Mouse (Mus musculus): ENCODE results near the gene Hspa12a. TPM values are rescaled to one million over a fixed set of nuclear protein-coding genes. Genes with fewer than 3 reads are reported as not detected.
"Not testable (repeated sequence)": the region's sequence is repeated elsewhere in the genome, so short reads cannot be mapped to it uniquely, and the experiment has no call there.

Gene Hspa12a
- total RNA-seq, 2 experiments from 2014 or later = 186 to 192 TPM

DNA sequence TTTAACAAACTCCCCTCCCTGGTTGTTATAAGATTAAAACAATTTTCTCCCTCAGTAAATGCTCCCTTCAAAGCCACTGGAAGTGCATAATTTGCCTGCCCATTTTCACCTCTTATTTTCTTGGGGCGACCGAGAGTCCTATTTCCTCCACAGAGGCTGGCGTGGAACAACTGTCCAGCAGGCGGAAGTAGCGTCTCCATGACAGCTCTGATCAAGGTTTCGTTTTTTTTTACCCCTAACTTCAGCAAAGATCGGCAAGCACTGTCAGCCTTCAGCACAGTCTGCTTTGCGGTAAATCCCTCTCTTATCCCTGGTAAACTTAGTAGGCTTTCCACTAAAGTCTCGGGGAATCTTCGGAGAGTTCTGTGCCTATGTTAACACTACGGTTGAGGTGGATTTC, 24.9 kb downstream of the Hspa12a start:
- DNase-seq (ENCODE audit: extremely low spot score in 1 of 2, low spot score in 2 of 2) = no peak
- intact Hi-C loops (cut with DNase I) = no loop called here

GRCm38 (mm10) chr19:58913301-58913700, 30.2 kb downstream of the Hspa12a start:
- intact Hi-C loops (cut with DNase I) = loop anchor here (2.0 kb wide), 1 partner anchor 292 kb away; no protein-coding TSS in a partner anchor
- no peak for DNase-seq (ENCODE audit: extremely low spot score in 1 of 2, low spot score in 2 of 2)

DNA sequence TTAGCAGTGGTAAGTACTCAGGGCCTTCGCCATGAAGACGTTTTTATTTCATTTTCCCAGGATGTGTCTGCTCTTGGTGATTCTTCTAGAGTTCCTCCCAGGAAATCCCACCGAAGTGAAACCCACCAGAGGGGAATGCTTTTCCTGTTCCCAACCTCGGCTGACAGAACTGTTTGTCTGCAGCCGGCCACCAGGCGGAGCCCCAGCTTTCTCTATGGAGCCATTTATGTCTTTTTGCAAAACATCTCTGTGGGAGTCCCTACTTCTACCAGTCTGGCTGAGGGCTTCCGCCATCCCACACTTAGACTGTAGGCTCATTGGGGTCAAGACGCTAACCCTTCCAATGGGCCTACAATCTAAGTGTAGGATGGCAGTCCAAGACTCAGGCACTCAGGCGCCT, 32.1 kb downstream of the Hspa12a start:
- peak; percentile 77 to 81 for DNase-seq (ENCODE audit: extremely low spot score in 1 of 2, low spot score in 2 of 2)
- intact Hi-C loops (cut with DNase I) = loop anchor here (2.0 kb wide), 1 partner anchor 285 kb away; no protein-coding TSS in a partner anchor

- intact Hi-C loops (cut with DNase I) = loop anchor here (2.0 kb wide), 1 partner anchor 286 kb away; no protein-coding TSS in a partner anchor
- DNase-seq (ENCODE audit: extremely low spot score in 1 of 2, low spot score in 2 of 2) = no peak
Measured at GRCm38 (mm10) chr19:58910941-58911368, 32.5 kb downstream of the Hspa12a start.

DNA sequence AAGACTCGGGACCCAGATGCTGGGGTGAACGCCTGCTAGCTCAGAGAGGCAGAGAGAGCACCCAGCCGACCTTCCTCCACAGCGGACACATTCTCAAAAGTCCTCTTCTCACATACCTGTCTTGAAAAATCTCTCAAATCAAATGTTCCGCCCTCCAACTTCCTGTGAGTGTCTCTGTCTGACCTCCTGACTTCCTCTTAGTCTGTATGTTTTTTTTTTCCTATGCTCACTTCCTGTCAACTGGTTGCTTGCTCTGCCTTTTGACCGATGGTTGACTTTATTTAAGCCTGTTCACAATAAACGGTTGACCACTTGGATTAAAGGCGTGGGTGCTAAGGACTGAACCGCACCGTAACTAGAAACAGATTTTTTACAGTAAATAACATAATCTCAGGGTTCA, 35.4 kb downstream of the Hspa12a start:
- intact Hi-C loops (cut with DNase I) = no loop called here

GRCm38 (mm10) chr19:58906685-58907084, 36.8 kb downstream of the Hspa12a start:
- DNase-seq (ENCODE audit: extremely low spot score in 1 of 2, low spot score in 2 of 2) = no peak
- intact Hi-C loops (cut with DNase I) = no loop called here

More for the DNA sequence above, 35.4 kb downstream of the Hspa12a start:
- no peak for DNase-seq (ENCODE audit: extremely low spot score in 1 of 2, low spot score in 2 of 2)

- peak; percentile 84 to 85 for DNase-seq (ENCODE audit: extremely low spot score in 1 of 2, low spot score in 2 of 2)
- intact Hi-C loops (cut with DNase I) = loop anchor here (2.0 kb wide), 2 partner anchors 97 to 141 kb away; no protein-coding TSS in a partner anchor
Measured at GRCm38 (mm10) chr19:58903899-58904327, 39.5 kb downstream of the Hspa12a start.

- DNase-seq (ENCODE audit: extremely low spot score in 1 of 2, low spot score in 2 of 2) = no peak
- intact Hi-C loops (cut with DNase I) = no loop called here
Measured at GRCm38 (mm10) chr19:58903079-58903898, 40.2 kb downstream of the Hspa12a start.

- intact Hi-C loops (cut with DNase I) = not testable (repeated sequence)
Measured at GRCm38 (mm10) chr19:58900471-58900870, 43.0 kb downstream of the Hspa12a start.

DNA sequence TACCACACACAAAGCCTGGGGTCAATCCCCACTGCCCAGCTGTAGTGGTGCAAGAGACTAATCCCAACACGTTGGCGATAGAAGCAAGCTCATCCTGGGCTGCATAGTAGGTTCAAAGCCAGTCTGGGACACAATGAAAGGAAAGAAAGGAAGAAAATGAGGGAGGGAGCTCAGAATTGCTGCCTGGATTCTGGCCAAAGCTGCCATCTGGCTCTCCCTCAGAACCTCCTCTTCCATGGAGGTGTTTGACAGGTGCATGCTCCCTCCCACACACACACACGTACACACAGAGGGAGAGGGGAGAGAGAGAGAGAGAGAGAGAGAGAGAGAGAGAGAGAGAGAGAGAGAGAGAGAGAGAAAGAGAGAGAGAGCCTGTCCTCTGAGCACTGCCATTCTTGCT, 47.2 kb downstream of the Hspa12a start:
- intact Hi-C loops (cut with DNase I) = no loop called here
- DNase-seq (ENCODE audit: extremely low spot score in 1 of 2, low spot score in 2 of 2) = peak in 1 of 2 experiments; percentile 16

More at GRCm38 (mm10) chr19:58900471-58900870, 43.0 kb downstream of the Hspa12a start:
- not testable (repeated sequence) for DNase-seq (ENCODE audit: extremely low spot score in 1 of 2, low spot score in 2 of 2)

DNA sequence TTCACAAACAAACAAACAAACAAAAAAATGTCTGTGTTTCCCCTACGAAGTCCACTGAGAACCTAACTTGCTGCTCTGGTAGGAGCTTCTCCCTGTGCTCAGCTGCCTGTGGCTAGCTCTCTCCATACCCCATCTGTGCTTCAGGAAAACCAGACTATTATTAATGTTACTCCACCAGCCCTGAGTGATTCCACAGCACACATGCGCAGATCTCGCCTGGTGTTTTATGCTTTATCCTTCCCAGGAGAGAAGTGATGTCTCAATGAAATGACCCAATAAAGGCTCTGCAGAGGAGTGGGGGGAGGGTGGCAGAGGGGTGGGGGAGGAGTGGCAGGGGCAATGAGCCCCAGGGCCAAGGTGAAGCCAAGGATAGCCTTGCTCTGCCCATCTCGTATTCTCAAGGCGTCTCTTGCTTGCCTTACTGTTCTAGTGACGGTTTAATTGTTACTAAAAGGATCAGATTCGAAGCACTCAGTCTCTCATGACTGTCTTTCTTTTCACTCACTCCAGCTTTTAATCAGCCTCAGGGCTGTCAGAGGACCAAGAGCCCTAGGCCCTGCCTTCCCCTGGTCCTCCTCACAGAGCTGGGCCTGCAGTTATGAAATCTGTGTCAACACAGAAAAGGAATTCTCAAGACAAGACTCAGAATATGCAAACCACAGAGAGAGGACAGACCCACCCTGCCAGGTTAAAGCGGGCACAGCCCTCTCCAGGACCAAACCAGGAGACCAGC, 54.0 kb downstream of the Hspa12a start:
- no peak for DNase-seq (ENCODE audit: extremely low spot score in 1 of 2, low spot score in 2 of 2)
- intact Hi-C loops (cut with DNase I) = no loop called here

DNA sequence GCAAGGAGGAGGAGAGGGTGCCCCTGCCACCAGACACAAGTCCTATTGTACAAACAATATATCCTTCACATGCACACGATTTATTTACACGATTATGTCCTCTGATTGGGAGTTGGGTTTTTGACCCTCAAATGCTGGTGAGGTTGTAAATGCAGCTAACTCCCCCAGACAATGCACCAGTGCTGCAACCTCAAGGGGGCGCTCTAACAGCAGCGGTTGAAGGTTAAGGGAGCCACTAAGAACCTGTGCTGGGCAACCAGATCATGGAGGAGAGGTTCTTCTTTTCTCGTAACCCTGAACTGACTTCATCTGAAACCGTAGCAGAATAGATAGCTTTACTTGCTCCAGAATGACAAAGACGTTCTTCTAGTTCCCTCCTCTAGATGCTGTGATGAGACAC, 57.0 kb downstream of the Hspa12a start:
- intact Hi-C loops (cut with DNase I) = no loop called here
- DNase-seq (ENCODE audit: extremely low spot score in 1 of 2, low spot score in 2 of 2) = no peak

DNA sequence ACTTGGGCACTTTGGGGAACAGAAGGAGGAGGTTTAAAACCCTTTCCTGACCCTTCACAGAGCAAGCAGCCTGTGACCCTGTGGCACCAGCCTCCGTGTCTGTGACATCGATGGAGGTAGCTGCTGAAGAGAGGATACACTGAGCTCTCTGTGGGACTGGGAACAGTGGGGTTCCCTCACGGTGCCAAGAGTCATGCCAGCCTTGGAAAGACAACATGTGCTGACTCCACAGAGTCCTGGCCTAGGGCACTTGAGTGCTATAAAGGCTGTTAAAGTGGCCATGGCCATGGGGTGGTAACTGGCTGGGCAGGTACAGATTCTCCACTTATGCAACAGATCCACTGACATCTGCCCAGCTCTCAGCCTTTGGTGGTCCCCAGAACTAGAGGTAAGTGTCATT, 60.0 kb downstream of the Hspa12a start:
- intact Hi-C loops (cut with DNase I) = no loop called here
- DNase-seq (ENCODE audit: extremely low spot score in 1 of 2, low spot score in 2 of 2) = no peak

DNA sequence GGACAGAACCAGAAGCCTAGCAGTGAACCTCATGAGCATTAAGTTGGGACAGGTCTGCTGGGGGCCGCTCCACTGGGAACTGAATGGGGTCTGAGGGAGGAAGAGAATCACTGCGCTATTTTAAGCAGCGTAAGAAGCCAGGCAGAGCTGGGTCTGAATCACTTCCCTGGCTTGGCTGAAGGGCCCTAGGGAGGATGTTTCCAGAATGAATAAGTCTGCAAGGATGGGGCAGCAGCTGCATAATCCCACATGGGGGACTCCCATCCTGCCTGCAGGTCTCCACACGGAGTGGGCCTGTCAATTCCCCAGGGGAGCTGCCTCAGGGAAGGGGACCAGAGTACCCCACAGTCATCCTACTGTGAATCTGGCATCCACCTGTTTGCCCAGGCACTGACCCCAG, 61.1 kb downstream of the Hspa12a start:
- no peak for DNase-seq (ENCODE audit: extremely low spot score in 1 of 2, low spot score in 2 of 2)
- intact Hi-C loops (cut with DNase I) = no loop called here

- intact Hi-C loops (cut with DNase I) = no loop called here
- no peak for DNase-seq (ENCODE audit: extremely low spot score in 1 of 2, low spot score in 2 of 2)
Measured at GRCm38 (mm10) chr19:58879330-58879957, 64.0 kb downstream of the Hspa12a start.

DNA sequence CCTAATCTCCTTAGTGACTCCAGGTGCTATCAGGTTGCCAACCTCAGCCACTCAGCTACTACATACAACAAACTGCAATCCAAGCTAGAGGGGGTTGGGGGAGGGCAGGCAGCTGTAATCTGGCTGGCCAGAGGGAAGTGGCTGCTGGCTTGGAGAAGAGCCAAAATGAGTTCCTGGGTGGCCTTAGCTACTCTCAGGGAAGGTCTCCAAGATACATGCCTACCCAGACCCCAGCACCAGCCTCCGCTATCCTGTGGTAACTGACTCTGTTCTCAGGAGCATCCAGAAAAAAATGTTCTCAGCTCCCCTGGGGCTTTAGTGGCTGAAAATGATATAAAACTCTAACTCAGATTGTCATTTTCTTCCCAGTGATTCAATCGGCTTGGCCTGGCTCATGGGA, 64.9 kb downstream of the Hspa12a start:
- intact Hi-C loops (cut with DNase I) = no loop called here

DNA sequence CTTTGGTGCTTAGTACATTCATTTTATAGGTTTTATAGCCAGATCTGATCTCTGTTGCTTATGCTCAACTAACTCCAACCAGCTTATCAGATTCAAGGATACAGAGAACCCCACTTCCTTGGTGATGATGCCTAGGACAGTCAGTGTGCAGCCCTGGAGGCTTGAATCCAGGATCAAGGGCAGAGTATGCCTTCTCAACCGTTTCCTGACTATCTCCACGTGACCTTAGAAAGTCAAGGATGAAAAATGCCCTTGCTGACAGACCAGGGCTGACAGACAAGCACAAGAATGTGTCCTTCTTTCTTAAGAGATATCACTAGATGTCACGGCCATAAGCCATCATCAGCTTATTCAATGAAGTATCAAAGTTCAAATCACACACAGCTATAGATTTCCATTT, 69.9 kb downstream of the Hspa12a start:
- DNase-seq (ENCODE audit: extremely low spot score in 1 of 2, low spot score in 2 of 2) = no peak
- intact Hi-C loops (cut with DNase I) = no loop called here

More for the DNA sequence above, 64.9 kb downstream of the Hspa12a start:
- peak in 1 of 2 experiments; percentile 41 for DNase-seq (ENCODE audit: extremely low spot score in 1 of 2, low spot score in 2 of 2)

- DNase-seq (ENCODE audit: extremely low spot score in 1 of 2, low spot score in 2 of 2) = no peak
- intact Hi-C loops (cut with DNase I) = no loop called here
Measured at GRCm38 (mm10) chr19:58872381-58873259, 70.8 kb downstream of the Hspa12a start.
